Mouse (Mus musculus): ENCODE measurements around the gene Sgce. TPM values are rescaled to one million over a fixed set of nuclear protein-coding genes. Genes with fewer than 3 reads are reported as not detected.
"Not testable (repeated sequence)": the region's sequence is repeated elsewhere in the genome, so short reads cannot be mapped to it uniquely, and the experiment has no call there.

The Sgce gene
- total RNA-seq (2021) = 10 to 100 TPM in 1 of 2 experiments, 1 to 10 TPM in 1; 9.3 to 10.9 TPM
- long read RNA-seq, experiment 1, transcript Sgce-205 (11 exons, 1,696 nt) = major isoform, 11 of 16 reads
- long read RNA-seq, experiment 1, partial matches to known transcripts = 1 of 16 reads
- long read RNA-seq, experiment 1, other reads (novel, unspliced or antisense) = 3 of 16 reads
- long read RNA-seq, experiment 2, transcript Sgce-205 (11 exons, 1,696 nt) = major isoform, 5 of 8 reads
- long read RNA-seq, experiment 2, partial matches to known transcripts = 1 of 8 reads
- long read RNA-seq, experiment 2, other reads (novel, unspliced or antisense) = 1 of 8 reads

DNA sequence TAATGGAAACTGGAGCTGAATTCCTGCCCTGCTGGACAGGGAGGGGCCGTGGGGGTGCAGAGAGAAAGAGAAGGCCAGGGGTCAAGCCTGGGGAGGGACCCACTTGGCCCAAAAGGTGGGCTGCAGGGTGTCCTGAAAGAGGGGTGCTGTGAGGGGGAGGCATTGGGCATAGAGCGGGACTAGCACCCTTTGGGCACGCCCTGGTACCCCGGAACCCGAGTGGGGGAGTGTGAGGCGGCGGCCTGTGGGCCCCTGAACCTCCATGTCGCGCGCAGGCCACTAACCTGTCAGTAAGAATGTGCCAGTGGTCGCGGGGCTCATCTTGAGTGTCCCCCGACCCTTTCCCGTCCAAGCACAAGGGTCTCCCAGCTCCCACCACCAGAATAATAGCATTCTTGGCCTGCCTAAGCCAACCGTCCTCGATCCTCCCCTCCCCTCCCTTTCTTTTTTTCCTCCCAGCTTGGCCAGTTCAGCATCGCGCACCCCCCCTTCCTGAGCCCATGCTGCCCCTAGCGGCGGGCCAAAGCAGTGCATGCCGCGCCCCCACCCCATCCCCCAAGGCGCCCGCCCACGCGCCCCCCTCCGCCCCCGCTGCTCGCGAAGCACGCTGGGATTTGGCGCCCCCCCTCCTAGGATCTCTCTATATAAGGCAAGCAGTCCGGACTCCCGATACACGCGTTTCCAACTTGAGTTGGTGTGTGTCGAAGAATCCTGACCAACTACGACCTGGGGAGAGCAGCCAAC is at the start of gene Sgce, which contains the start of gene Peg10:
Gene Sgce (minus strand): TSS at position 512 of the 744 bp plus-strand sequence.
Gene Peg10 (plus strand): TSS at position 611 of the 744 bp plus-strand sequence.
- peak within 1 kb of the TSS; percentile 84 for H3K4me3 ChIP-seq
- peak; percentile 86 for DNase-seq
- peak within 1 kb of the TSS; percentile 84 for H3K27ac ChIP-seq
- intact Hi-C loops (cut with DNase I) = loop anchor here (5.0 to 10.0 kb wide), 2 partner anchors 40 to 192 kb away; no protein-coding TSS in a partner anchor
- TF ChIP-seq CTCF (IDR thresholded peaks at IDR 0.05) = peak; percentile 73

DNA sequence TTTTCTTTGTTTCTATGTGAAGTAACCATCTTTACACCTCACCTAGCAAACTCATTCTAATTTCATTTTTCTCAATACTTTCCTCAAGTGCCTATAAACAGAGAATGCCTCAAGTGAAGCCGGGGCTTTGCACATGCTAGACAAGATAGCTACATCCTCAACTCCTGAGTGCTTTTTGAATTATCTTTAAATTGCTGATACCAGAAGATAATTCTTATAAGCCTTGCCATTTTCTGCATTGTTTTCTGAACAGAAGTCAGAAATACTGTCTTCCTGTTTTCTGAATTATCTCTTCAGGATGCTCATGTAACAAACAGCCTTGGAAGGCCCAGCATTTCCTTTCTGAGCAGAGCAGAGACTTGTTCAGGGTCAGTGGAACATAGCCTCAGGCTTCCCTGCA is 49.3 kb upstream of the Sgce start:
- no peak for TF ChIP-seq CTCF (IDR thresholded peaks at IDR 0.05)
- no peak for DNase-seq
- H3K4me3 ChIP-seq = no peak overlapping the region
- intact Hi-C loops (cut with DNase I) = no loop called here
- no peak overlapping the region for H3K27ac ChIP-seq

DNA sequence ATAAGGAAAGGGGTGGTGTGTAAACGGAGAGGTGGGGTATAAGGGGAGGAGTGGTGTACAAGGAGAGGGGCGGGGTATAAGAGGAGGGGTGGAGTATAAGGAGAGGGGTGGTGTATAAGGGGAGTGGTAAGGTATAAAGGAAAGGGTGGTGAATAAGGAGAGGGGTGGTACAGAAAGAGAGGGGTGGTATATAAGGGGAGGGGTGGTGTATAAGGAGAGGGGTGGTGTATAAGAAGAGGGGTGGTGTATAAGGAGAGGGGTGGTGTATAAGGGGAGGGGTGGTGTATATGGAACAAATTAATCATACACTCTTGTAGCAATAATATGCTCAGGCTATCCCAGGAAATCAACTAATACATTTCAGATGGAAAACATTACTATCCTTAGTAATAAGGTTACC is 15.2 kb upstream of the Sgce start:
- no peak for TF ChIP-seq CTCF (IDR thresholded peaks at IDR 0.05)
- intact Hi-C loops (cut with DNase I) = no loop called here
- Histone ChIP-seq H3K4me3 (no peak overlapping the region), H3K27ac (no peak overlapping the region)
- DNase-seq = no peak

DNA sequence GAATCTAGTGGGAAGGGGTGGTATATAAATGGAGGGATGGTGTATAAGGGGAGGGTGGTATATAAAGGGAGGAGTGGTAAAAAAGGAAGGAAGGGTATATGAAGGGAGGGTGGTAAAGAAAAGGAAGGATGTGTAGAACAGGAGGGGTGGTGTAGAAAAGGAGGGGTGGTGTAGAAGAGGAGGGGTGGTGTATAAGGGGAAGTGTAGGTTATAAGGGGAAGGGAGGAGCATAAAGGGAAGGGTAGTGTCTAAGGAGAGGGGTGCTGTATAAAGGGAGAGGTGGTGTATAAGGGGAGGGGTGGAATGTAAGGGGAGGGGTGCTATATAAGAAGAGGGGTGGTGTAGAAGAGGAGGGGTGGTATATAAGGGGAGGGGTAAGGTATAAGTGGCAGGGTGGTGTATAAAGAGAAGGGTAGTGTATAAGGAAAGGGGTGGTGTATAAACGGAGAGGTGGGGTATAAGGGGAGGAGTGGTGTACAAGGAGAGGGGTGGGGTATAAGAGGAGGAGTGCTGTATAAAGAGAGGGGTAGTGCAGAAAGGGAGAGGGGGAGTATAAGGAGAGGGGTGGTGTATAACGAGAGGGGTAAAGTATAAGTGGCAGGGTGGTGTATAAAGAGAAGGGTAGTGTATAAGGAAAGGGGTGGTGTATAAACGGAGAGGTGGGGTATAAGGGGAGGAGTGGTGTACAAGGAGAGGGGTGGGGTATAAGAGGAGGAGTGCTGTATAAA is 14.6 kb upstream of the Sgce start:
- DNase-seq; intact Hi-C loops (cut with DNase I); H3K4me3 ChIP-seq; H3K27ac ChIP-seq: not testable (repeated sequence)

DNA sequence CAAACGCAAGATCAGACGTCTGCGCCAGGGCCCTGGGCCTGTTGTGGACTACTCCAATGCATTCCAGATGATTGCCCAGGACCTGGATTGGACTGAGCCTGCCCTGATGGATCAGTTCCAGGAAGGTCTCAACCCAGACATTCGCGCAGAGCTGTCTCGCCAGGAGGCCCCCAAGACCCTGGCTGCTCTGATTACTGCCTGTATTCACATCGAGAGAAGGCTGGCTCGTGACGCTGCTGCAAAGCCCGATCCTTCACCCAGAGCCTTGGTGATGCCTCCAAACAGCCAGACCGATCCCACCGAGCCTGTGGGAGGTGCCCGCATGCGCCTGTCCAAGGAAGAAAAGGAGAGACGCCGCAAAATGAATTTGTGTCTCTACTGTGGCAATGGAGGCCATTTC is 7.9 kb upstream of the Sgce start:
- no peak overlapping the region for H3K4me3 ChIP-seq
- DNase-seq = no peak
- no peak overlapping the region for H3K27ac ChIP-seq
- intact Hi-C loops (cut with DNase I) = no loop called here
- TF ChIP-seq CTCF (IDR thresholded peaks at IDR 0.05) = no peak

DNA sequence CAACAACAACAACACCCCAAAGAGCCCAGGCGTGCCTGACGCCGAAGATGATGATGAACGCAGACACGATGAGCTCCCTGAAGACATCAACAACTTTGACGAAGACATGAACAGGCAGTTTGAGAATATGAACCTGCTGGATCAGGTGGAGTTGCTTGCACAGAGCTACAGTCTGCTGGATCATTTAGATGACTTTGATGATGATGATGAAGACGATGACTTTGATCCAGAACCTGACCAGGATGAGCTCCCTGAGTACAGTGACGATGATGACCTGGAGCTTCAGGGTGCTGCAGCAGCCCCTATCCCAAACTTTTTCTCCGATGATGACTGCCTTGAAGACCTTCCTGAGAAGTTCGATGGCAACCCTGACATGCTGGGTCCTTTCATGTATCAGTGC is 7.3 kb upstream of the Sgce start:
- intact Hi-C loops (cut with DNase I) = no loop called here
- H3K4me3 ChIP-seq = no peak overlapping the region
- DNase-seq = no peak
- TF ChIP-seq CTCF (IDR thresholded peaks at IDR 0.05) = no peak
- no peak overlapping the region for H3K27ac ChIP-seq

DNA sequence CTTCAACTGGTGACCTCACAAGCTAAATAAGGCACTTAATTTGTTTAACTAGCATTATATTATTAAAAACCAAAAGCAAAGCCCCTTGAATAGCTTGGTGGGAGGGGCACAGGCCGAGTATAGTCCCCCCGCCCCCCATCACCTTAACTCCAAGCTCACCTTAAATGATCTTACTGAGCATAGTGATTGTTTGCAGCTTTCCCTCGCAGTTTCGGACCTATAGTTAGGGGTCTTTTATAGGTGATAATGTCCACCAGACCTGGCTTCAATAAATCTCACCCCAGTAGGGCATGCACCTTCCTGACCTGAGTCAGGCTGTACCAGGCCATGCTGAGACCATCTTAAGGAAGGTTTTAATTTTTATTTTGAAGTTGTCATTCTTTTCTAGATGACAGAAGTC is 4.3 kb upstream of the Sgce start:
- no peak for TF ChIP-seq CTCF (IDR thresholded peaks at IDR 0.05)
- no peak overlapping the region for H3K4me3 ChIP-seq
- DNase-seq = no peak
- intact Hi-C loops (cut with DNase I) = no loop called here
- no peak overlapping the region for H3K27ac ChIP-seq

GRCm38 (mm10) chr6:4749091-4749490 is 2.1 kb upstream of the Sgce start:
- H3K27ac ChIP-seq = no peak overlapping the region
- DNase-seq = peak; percentile 97
- intact Hi-C loops (cut with DNase I) = loop anchor here (5.0 to 10.0 kb wide), 2 partner anchors 42 to 194 kb away; no protein-coding TSS in a partner anchor
- 0 out of 2 replicates have a peak, but pooled peaks have one; percentile 9 for TF ChIP-seq CTCF (IDR thresholded peaks at IDR 0.05)
- H3K4me3 ChIP-seq = peak overlapping the region; percentile 84

- no peak for DNase-seq
Measured at GRCm38 (mm10) chr6:4748506-4748961, 1.5 kb upstream of the Sgce start.

GRCm38 (mm10) chr6:4747677-4748505 is 884 bp upstream of the Sgce start:
- peak overlapping the region; percentile 84 for H3K4me3 ChIP-seq
- intact Hi-C loops (cut with DNase I) = loop anchor here (5.0 to 10.0 kb wide), 2 partner anchors 41 to 193 kb away; no protein-coding TSS in a partner anchor
- DNase-seq = peak; percentile 32
- no peak for TF ChIP-seq CTCF (IDR thresholded peaks at IDR 0.05)
- H3K27ac ChIP-seq = peak overlapping the region; percentile 56

More at GRCm38 (mm10) chr6:4748506-4748961, 1.5 kb upstream of the Sgce start:
- Histone ChIP-seq H3K27ac (no peak overlapping the region), H3K4me3 (peak overlapping the region; percentile 84)
- no peak for TF ChIP-seq CTCF (IDR thresholded peaks at IDR 0.05)
- intact Hi-C loops (cut with DNase I) = loop anchor here (5.0 to 10.0 kb wide), 2 partner anchors 41 to 194 kb away; no protein-coding TSS in a partner anchor

DNA sequence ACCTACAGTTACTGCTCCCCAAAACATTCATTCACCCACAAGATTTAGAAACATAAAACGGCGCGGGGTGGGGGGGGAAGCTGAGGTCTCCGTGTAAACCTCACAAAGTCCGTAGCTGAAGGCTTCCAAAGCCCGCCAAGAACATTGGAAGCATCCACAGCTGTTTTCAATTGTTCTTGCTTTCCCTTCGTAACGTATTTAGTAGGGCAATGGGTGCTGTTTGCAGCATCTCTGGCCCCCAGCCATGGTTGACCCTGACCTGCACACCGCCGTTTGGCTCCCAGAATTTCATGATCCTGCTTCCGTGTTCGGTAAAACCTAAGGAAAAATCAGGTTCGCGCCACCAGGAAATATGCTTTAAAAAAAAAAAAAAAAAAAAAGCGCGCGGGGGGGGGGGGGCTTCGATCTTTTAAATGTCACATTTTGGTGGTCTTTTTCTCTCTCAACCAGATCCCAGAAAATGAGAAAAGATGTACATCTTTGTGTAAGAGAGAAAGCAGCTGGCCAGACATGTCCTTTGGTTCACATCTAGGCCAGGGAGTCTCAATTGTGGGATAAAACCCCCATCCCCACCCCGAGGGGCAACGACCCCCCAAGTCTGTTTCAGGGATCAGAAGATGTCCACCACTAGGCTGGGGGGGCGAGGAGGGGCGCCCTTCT is 841 bp downstream of the Sgce start:
- intact Hi-C loops (cut with DNase I) = loop anchor here (5.0 to 10.0 kb wide), 2 partner anchors 39 to 191 kb away; no protein-coding TSS in a partner anchor
- DNase-seq = no peak
- Histone ChIP-seq H3K4me3 (peak overlapping the region; percentile 84), H3K27ac (peak overlapping the region; percentile 84)
- no peak for TF ChIP-seq CTCF (IDR thresholded peaks at IDR 0.05)
